Mouse (Mus musculus) embryo, embryonic 10.5 days (tissue): ENCODE data around the gene Hmgxb4.

Source experiments
- DNase-seq: peaks from one replicate; pipeline ENCODE4 v3.0.0-alpha.2; 2015; ENCODE audit warnings: low spot score

Hmgxb4 gene

DNA sequence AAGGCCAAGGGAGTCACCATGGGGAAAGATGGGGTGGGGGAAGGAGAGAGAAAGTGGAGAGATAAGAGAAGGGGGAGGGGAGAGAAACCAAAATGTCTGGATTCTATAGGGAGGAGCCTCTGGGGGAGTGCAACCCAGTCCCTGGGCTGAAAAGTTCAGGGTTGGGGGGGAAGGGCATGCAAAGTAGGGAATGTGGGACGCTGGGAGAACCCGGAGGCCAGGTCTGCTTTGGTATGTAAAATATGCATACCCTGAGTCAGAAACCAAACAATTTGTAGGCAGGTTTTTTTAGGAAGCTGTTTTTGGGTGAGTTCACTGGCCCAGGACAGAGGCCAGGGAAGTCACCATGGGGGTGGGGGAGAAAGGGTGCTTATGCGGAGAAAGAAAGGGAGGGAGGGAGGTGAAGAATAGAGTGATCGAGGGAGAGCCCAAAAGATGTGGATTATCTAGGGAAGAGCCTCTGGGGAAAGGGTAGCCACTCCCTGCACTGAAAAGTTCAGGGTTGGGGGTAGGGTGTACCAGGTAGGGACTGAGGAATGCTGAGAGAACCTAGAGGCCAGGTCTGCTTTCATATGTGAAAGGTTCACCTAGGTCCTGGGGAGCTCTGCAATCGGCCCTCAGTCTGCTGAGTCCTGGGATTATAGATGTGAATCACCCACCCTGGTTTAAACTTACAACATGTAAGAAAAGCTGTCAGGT, 25.3 kb downstream of the Hmgxb4 start:
- DNase-seq: peak; percentile 33

DNA sequence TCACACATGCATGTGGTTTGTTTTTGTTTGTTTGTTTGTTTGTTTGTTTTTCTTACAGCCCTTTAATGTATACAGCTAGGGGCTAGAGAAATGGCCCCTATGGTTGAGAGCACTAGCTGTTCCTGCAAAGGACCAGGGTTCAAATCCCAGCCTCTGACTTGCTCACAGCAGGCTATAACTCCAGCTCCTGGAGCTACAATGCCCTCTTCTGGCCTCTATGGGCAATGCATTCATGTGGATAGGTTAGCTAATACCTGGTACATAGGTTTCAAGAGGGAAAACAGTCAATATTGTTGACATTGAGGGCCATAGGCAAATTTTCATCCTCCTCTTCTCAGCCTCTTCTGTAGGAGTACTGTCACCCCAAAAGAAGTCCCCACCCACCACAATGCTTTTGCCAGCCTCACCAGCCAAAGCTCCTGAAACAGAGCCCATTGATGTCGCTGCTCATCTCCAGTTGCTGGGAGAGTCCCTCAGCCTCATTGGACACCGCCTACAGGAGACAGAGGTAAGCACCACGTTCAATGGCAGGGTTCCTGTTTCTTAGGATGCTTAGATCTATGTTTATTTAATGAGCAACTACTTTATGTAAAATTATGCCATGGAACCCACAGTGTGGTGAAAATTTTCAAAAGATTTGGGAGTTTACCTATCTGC, 30.6 kb downstream of the Hmgxb4 start:
- peak; percentile 8 for DNase-seq

DNA sequence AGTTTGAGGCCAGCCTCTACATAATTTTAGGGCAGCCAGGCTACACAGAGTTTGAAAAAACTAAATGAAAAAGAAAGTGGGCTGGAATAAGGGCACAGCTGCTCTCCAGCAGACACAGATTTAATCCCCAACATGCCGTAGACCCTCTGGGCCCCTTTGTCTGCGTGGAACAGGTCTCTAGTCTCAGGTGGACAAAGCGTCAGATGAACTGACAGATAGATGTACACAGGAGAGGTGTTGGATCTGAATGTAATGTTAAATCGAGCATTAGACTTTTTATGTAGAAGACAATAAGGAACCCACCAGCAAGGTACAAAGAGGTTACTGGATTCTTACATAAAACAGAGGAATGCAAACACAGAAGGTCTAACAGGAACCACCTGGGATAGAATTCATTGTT, 32.7 kb downstream of the Hmgxb4 start:
- DNase-seq: no peak

DNA sequence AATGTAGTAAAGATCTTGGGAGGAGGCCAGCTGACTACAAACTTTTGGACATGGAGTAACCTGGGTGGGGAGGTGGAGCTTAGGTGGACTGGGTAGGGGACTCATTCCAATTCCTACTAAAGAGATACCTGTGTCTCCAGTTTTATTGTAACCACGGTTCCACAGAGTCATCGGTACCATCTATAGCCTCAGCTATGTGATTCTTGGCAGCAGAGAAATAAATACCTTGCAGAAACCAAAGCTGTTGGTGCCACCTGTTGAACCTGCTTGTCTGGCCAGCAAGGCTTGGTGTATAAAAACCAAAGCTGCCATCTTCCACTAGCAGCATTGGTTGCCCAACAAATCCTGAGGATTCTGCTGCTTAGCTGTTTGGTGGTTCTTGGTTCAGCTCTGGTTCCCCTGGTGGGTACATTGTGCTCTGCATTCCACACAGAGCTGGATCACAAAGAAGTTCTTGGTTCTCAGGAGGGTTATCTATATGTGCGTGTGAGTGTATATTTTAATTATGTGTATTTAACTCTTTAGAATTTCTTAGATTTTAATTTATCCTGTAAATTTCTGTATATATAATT, 37.4 kb downstream of the Hmgxb4 start:
- DNase-seq: no peak

DNA sequence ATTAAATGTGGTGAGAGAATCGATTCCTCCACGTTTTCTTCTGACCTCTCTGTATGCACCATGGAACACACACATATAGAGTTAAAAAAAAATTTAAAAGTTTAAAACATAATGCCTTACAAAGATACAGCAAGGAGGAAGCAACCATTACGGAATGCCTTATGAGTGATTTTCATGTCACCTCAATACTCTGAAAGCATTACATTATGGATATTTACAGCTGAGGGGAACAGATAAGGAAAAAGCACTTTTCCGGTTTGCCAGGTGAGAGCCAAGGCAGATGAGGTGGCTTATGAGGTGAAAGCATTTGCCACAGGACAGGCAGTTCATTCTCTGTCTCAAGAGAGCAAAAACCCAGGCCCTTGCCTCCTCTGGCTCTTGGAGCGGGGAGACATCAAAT, 39.8 kb downstream of the Hmgxb4 start:
- no peak for DNase-seq

DNA sequence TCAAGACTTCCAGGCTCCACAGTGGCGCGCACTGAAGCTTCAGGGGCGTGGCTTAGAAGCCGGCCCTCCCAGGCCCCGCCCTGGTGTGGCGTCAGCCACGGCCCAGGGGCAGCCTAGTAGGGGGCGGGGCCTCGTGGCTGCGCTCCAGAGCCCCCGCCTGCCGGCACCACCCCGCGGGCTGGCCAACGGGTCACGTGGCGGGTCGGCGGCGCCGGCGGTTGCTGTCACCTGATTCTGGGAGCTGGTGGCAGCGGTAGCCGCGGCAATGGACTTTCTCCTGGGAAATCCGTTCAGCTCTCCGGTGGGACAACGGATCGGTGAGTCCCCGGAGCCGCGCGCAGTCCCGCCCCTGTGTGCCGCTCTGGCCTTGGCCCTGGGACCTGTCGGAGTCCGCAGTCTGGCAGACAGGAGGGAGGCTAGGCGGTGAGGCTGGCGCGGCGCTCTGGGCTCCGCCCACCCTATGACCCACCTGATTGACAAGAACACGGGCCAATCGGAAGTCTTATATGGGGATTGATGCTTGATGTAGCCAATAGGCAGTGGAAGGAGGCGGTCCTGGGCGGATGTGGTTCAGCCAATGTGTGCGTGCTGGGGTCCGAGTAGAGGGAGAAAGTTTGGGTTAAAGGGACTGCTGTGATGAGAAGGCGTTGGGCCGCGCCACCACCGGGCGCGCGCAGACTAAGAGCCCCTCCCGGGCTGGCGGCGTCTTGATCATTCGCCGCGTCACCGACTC, 40.5 kb downstream of the Hmgxb4 start, which contains the start of gene Tom1:
Tom1 (plus strand) TSS at position 195 of the 733 bp plus-strand sequence.
- peak; percentile 99 for DNase-seq

DNA sequence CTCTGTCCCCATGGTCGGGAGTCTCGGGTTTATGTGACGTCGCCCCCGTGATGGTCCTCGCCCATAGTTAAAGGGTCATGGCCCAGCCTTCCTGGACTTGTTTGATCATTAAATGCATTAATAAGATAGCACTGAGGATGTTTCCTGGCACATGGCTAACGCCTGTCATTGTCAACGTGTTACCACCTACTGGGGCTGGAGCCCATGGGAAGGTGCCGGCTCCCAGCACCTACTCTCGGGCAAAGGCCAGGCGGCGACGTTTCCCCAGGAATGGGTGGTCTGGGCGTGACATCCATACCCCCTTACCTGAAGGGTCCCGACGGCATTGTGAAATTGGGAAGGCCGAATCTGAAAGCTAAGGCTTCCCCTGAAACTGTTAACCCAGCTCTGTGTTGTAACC, 41.1 kb downstream of the Hmgxb4 start:
- no peak for DNase-seq

DNA sequence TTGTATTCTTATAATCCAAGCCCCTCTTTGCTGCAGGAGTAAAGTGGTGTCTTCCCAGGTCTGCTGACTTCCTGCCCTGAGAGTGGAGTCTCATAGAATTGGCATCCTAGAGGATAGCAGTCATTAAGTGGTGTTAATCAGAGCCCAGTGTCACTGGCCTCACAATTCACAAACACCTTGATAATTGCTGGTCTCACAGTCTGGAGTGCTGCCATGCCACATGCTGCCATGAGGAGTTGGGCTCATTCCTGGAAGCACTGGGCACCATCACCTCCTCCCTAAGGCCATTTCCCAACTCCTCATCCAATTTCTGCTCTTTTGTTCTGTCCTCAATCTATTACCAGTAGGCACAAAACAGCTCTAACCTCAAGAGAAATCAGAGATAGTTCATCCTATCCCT, 42.5 kb downstream of the Hmgxb4 start:
- DNase-seq: no peak

DNA sequence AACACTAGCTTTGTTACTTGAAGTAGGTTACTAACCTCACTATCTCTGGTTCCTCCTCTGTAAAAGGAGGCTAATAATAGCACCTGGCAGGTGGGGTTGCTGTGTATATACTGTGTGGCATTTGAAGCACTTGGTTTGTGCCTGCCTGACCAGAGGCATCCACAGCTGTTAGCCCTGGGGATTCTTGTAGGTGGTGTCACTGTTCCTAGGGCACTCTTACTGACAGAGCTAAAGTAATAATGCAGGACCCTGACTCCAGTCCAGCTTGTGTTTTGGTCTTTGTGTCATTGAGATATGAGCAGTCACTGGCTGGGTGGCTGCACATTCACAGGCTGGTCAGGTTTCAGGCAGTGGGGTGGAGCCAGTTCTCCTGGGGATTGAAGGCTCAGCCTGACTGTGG, 45.3 kb downstream of the Hmgxb4 start:
- DNase-seq: peak; percentile 17

DNA sequence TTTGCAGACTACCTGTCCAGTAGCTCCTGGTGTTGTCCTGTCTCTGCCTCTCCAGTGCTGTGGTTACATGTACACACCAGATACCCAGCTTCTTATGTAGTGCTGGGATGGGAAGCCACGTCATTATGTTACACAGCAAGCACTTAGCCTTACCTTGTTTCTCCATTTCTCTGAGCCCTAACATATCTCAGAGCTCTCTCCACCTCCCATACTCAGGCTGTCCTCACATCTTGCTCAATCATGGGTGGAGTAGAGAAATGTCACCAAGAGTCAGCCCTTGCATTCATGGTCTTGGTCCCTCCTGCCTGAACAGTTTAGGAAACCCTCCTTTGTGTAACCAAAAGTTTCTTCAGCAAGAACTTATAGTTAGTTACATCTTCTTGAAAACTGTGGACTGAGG, 46.6 kb downstream of the Hmgxb4 start:
- no peak for DNase-seq

DNA sequence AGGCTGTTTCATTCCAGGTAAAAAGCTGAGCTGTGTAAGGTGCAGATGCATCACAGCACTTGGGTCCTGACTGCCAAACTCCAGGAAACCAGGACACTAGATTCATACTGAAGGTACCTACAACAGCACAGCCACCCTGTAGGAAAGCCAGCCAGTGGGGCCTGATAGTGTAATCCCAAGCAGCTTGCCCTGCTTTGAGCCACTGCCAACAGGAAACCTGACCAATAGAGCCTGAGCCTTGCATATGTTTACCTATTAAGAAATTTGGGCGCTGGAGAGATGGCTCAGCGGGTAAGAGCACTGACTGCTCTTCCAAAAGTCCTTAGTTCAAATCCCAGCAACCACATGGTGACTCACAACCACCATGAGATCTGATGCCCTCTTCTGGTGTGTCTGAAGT, 49.0 kb downstream of the Hmgxb4 start:
- no peak for DNase-seq

DNA sequence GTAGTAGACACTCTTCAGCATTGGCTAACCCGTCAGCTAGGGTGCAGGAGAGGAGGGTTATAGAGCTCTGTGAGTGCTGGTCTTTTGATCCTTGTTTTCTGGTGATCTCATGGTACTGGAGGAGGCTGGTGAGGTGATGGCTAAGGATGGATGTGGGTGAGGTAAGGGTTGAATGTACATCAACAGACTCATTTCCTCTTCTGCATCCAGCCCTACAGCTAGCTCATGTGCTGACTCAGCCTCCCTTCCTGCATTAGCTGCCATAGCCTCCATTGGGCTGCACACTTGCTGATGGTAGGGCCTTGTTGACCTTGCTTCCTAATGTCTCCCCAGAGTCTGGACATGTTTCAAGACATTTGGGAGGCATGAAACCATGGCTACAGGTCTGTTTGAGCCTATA, 49.8 kb downstream of the Hmgxb4 start:
- DNase-seq: no peak

DNA sequence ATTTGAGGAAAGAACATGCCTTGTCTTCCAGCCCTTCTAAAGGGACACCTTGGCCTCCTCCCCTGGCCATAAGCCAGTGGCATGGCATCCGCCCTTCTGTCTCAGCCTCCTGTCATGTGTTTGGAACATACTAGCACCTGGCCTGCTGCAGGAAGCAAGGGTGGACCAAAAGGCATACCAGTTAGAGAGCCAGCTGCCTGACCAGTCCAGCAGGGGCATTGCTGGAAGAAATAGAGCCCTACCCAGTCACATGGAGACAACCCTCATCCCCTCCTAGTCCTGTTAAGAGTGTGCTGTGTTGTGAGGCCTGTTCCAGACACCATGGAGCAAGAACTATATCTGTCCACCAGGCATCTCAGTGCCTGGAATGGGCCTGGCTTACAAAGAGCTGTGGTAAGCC, 53.1 kb downstream of the Hmgxb4 start:
- DNase-seq: no peak

DNA sequence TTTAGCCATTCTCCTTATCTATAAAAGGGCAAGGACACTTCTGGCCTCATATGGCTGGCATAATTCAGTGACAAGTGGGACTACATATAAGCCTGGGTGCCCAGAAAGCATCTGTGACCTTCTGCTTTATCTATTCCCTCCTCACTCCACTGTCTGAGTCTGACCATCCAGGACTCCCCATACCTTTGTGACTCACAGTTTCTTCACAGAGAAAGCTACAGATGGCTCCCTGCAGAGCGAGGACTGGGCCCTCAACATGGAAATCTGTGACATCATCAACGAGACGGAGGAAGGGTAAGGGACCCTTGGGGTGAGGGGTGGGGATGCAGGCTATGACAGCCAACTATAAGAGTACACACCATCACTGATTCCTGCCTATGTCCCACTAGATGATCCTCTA, 54.6 kb downstream of the Hmgxb4 start:
- DNase-seq: no peak

DNA sequence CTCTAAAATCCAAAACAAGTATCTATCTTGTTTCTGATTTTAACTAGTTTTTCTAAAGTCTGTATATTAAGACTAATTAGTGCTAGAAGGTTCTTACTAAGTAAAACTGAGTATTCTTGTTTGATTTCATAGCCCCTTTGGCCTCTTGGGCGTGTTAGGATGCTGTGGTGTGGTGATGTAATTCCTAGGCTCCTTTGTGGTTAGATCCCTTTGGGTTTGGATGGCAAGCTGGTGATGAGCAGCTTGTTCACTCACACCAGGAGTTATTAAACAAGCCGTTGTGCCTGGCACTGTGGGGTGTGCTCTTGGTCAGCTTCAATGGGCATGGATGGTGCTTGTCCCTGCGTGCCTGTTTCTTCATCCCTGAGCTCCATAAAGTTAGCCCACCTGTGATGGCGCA, 60.2 kb downstream of the Hmgxb4 start:
- no peak for DNase-seq

DNA sequence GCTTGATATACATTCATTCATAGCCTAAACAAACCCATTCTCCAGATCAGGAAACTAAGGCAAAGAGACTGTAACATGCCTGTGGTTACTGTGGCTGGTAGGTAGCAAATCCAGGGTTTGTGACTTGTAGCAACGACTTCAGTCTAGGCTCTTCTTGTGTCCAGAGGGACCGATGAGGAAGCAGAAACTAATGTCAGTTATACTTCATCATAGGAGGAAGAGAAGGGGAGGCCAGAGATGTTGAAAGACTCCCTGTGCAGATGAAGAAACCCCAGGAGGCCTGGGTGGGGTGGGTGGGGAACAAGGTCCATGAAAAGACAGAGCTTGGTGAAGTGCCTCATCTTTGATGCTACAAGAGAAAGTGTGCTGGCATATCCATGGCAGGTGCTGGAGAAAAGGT, 62.5 kb downstream of the Hmgxb4 start:
- DNase-seq: no peak

DNA sequence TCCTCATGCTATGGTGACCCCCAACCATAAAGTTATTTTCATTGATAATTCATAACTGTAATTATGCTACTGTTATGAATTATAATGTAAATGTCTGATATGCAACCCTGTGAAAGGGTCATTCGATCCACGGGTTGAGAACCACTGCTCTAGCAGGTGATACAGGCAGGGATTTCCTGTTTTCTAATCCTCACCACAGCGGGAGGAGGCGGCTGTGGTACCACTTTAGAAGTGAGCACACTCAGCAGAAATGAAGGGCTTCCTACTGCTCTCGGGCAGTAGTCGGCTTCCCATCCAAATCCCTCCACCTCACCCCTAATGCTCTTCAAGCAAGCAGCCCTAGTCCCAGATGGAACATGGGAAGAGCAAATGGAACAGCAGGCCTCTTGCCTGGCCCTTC, 66.9 kb downstream of the Hmgxb4 start:
- no peak for DNase-seq

DNA sequence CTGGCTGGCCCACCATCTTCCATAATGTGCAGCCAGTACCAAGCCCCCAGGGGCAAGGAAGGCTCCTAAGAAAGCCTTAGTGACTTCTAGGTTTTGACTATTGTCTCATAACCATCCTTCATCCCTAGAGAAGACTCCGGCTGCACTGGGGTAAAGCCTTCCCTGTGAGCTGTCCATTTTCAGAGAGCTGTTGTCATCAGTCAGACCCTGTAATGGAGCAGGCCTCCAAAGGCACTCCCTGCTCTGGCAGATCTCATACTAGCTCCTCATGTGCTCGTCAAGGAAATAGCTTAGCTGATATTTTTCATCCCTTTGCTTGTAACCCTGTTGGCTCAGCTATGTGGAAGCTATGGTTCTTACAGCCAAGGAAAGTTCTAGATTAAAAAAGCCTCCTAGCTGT, 67.7 kb downstream of the Hmgxb4 start:
- no peak for DNase-seq

DNA sequence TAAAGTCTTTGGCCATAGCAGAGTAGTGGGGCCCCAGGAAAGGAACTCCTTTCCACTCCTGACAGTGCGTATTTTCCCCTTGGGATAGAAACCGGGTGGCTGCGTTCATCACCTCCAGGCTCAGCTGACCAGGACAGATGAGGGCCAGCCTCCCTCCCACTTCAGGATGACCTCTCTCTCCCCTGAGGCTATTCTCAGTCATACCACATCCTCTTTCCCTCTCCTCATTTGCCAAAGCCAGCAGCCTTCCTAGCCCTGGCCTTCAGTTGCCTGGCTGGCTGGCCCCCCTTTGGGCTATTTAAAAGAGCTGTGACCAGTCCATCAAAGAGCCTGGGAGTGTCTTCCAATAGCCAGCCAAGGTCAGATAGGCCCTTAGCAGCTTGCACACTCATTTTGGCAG, 70.1 kb downstream of the Hmgxb4 start:
- DNase-seq: no peak

DNA sequence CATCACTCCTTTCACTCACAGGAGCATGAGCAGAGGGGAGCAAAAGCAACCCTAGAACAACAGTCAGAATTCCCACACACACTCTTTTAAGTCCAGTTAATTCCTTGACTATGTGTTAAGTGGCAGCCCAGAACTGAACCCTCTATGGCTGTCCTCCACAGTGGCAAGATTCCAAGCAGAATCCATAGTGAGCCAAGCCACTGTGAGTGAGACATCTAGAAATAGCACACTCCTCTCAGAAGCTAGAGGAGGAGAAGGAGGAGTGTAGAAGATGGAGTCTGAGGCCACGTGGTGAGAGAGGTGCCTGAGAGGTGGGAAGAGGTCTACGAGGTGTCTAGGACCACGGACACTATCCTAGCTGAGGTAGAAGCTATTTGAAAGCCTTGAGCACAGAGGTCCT, 71.6 kb downstream of the Hmgxb4 start:
- no peak for DNase-seq

DNA sequence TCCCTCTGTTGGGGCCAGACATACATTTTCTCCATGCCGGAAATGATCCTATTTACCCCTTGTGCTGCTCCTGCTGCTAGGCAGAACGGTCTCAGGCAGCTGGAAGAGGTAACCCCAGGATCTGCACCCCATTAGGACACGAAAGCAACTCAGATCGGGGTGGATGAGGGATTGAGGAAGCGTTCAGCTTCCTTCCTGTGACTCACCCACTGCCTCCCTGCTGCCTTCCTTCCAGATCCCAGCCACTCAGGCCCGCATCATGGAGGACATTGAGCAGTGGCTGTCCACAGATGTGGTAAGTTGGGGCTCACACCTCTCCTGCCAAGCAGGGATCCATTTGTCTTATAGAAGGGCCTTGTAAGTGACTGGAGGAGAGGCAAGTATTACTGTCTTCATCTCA, 74.1 kb downstream of the Hmgxb4 start:
- no peak for DNase-seq

DNA sequence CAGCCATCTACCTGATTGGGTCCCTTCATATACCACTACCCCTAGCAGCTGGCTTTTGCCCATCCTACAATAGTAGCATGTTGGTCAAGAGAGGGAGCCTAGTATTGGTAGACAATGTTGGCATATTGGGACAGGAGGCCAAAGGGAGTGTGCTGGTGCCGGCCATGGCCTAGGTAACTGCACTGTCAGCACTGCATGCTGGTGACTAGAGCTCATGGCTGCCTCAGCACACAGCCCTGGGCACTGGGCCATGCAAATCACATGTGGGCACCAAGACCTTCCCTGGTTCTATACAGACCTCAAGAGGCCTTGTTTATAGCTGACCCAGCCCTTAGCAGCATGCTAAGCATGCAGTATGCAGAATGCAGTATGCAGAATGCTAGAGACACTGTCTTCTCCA, 77.1 kb downstream of the Hmgxb4 start:
- DNase-seq: no peak
